Mouse (Mus musculus): ENCODE measurements at regions not wholly inside any gene's neighbourhood (a gene's known extent, or its start where the extent isn't known, plus 50 kb on each side); places are given as distances from the start of the nearest gene placed in this dataset.

DNA sequence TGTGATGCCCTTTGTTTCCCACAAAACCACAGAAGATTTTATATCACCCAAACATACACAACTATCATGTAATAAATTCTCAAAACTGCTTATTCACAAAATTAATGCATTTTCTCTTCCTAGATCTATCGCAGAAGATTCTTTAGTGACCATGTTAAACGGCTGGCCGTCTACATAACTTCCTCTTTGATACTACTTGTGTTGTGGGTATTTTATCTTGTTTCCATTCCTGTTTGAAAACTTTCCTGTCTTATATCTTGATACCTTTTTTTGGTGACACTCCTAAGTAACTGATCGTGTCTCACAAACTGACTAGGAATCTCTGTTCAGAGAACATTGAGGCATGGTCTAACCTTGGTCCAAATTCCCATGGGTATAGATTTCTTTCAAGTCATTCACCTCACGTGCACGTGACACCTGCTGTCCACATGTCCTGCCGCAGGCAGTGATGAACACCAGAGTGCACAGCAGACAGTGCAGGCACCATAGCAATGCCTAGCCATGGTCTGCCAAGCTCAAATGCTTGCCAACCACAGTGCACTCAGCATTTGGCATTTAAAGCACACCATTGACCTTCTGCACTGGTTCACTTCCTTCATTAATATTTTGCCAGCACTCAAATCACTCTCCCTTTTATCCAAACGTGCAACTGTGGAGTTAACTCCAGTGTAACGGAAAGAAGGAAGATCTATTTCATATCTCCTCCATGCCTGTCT, 155.6 kb upstream of the Dio2 start:
- TF ChIP-seq EP300 (IDR thresholded peaks at IDR 0.05; ENCODE audit: low read length) (no peak), MAFK (IDR thresholded peaks at IDR 0.05; ENCODE audit: insufficient replicate concordance, low read length) (no peak), GABPA (IDR thresholded peaks at IDR 0.05; ENCODE audit: insufficient replicate concordance, low read depth, low read length) (no peak), CTCF (conservative IDR thresholded peaks at IDR 0.05 in 1 of 2, IDR thresholded peaks at IDR 0.05 in 1 of 2; ENCODE audit: low read depth in 2 of 2, low read length in 2 of 2) (no peak), USF1 (IDR thresholded peaks at IDR 0.05; ENCODE audit: low read depth, low read length) (no peak), POLR2A (IDR thresholded peaks at IDR 0.05; ENCODE audit: low read depth, low read length) (no peak), CHD2 (IDR thresholded peaks at IDR 0.05; ENCODE audit: low read length) (no peak), NRF1 (IDR thresholded peaks at IDR 0.05; ENCODE audit: low read depth, low read length) (no peak), RCOR1 (conservative IDR thresholded peaks at IDR 0.05; ENCODE audit: low read depth, low read length) (no peak), MAZ (IDR thresholded peaks at IDR 0.05; ENCODE audit: low read depth, low read length) (no peak), JUND (conservative IDR thresholded peaks at IDR 0.05; ENCODE audit: low read depth, low read length) (no peak), MXI1 (IDR thresholded peaks at IDR 0.05; ENCODE audit: low read depth, low read length) (no peak)
